Mouse (Mus musculus) neural tube, embryonic 15.5 days (tissue): Measurements from ENCODE around the gene Rcor3. TPM values are rescaled to one million over a fixed set of nuclear protein-coding genes. Genes with fewer than 3 reads are reported as not detected.

Experiments used
- ATAC-seq: fragments of 200-750 bp; cut with Nextera tagmentation; 2 replicates; pipeline ENCODE4 v1.8.0; 2017; ENCODE audit warnings: mild to moderate bottlenecking, moderate TSS enrichment, moderate library complexity; ENCODE audit not compliant: low FRiP score
- H3K27ac ChIP-seq: fragments of 300-500 bp; sonication (generic); replicated peaks from 2 replicates; pipeline ENCODE4 v1.5.1; 2015; ENCODE audit warnings: mild to moderate bottlenecking, inconsistent platforms
- H3K27me3 ChIP-seq: fragments of 300-500 bp; sonication (generic); replicated peaks from 2 replicates; pipeline ENCODE4 v1.6.1; 2015; ENCODE audit warnings: inconsistent platforms
- H3K36me3 ChIP-seq: fragments of 300-500 bp; sonication (generic); 2 replicates; pipeline ENCODE4 v1.6.1; 2015; ENCODE audit warnings: inconsistent platforms
- H3K4me1 ChIP-seq: fragments of 300-500 bp; sonication (generic); 2 replicates; pipeline ENCODE4 v1.6.1; 2015; ENCODE audit warnings: inconsistent platforms
- H3K4me2 ChIP-seq: fragments of 300-500 bp; sonication (generic); 2 replicates; pipeline ENCODE4 v1.6.1; 2015; ENCODE audit warnings: inconsistent platforms, mild to moderate bottlenecking, moderate library complexity
- H3K4me3 ChIP-seq: fragments of 300-500 bp; sonication (generic); replicated peaks from 2 replicates; pipeline ENCODE4 v1.5.1; 2015; ENCODE audit warnings: mild to moderate bottlenecking, inconsistent platforms
- H3K9ac ChIP-seq: fragments of 300-500 bp; sonication (generic); replicated peaks from 2 replicates; pipeline ENCODE4 v1.6.1; 2015; ENCODE audit warnings: mild to moderate bottlenecking, inconsistent platforms
- H3K9me3 ChIP-seq: fragments of 300-500 bp; sonication (generic); replicated peaks from 2 replicates; pipeline ENCODE4 v1.6.1; 2016; ENCODE audit warnings: inconsistent platforms
- WGBS: fragments of 180-500 bp; shearing (Covaris S2); methylation state at CpG from one replicate; pipeline ENCODE4 v1.1.7; 2015; ENCODE audit warnings: mixed read lengths; 5-methylcytosine and 5-hydroxymethylcytosine counted together
- polyA plus RNA-seq: library from polyadenylated mRNA; unstranded; fragments of >200 nt; fragmentation: Nextera tagmentation; extraction: Ambion mirVana; gene quantifications from 2 replicates; pipeline ENCODE4 v1.2.1, GENCODE M21; 2015

Gene Rcor3
- polyA plus RNA-seq, 1 experiment from 2014 or later, result 38.3 TPM

DNA sequence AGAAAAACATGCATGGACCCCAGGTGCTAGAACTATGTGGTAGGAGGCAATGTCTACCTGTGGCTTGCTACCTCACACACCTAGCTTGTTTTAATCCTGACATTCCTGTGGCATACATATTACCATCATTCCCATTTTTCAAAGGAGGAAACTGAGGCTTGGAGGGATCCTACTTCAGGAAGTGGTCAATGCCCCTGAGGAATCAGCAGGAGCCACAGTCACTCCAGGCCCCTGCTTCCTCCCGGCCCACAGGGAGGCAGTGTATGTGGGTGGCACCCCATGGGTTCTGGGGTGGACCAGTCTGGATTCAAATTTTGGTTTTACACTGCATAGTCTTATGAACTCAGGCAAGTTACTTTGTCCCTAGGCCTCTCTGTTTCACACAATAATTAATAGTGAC, 58.7 kb downstream of the Rcor3 start:
- no peak for ATAC-seq
- H3K27me3 ChIP-seq, result no peaks in the 10 kb centered on the region
- H3K27ac ChIP-seq, result no peak overlapping the region
- no peak overlapping the region for H3K4me2 ChIP-seq
- H3K9ac ChIP-seq, result no peak overlapping the region
- WGBS, result 91% methylated on average over 1 of the region's 1 CpGs
- no peak overlapping the region for H3K4me3 ChIP-seq
- H3K36me3 ChIP-seq, result no peaks in the 10 kb centered on the region
- 0 out of 2 replicates have a peak, but pooled peaks cover 3% of the 10 kb centered on the region for H3K4me1 ChIP-seq
- no peaks in the 10 kb centered on the region for H3K9me3 ChIP-seq

DNA sequence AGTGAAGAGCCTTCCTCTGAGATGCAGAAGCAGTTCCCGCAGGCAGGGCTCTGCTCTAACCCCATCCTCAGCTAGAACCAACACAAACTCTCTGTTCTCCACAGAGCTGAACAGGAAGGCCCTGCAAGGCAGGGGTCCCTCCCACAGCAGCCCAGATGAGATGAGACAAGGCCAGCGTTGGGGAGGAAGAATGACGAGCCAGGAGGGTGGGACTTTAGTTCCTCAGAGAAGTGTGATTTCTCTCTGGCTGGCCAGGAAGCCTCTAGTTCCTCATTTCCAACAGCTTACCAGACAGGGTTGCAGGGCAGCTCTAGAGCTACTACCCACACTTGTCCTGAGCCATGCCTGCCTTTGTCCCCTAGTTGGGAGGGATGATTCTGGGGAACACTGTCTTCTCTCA, 59.5 kb downstream of the Rcor3 start:
- H3K36me3 ChIP-seq, result no peaks in the 10 kb centered on the region
- no peak overlapping the region for H3K4me2 ChIP-seq
- ATAC-seq, result no peak
- H3K4me3 ChIP-seq, result no peak overlapping the region
- 62% methylated on average over 3 of the region's 3 CpGs for WGBS
- H3K4me1 ChIP-seq, result 0 out of 2 replicates have a peak, but pooled peaks cover 3% of the 10 kb centered on the region
- no peak overlapping the region for H3K9ac ChIP-seq
- H3K27ac ChIP-seq, result 0 out of 2 replicates have a peak overlapping the region, but pooled peaks have one; percentile 23
- no peaks in the 10 kb centered on the region for H3K27me3 ChIP-seq
- no peaks in the 10 kb centered on the region for H3K9me3 ChIP-seq

DNA sequence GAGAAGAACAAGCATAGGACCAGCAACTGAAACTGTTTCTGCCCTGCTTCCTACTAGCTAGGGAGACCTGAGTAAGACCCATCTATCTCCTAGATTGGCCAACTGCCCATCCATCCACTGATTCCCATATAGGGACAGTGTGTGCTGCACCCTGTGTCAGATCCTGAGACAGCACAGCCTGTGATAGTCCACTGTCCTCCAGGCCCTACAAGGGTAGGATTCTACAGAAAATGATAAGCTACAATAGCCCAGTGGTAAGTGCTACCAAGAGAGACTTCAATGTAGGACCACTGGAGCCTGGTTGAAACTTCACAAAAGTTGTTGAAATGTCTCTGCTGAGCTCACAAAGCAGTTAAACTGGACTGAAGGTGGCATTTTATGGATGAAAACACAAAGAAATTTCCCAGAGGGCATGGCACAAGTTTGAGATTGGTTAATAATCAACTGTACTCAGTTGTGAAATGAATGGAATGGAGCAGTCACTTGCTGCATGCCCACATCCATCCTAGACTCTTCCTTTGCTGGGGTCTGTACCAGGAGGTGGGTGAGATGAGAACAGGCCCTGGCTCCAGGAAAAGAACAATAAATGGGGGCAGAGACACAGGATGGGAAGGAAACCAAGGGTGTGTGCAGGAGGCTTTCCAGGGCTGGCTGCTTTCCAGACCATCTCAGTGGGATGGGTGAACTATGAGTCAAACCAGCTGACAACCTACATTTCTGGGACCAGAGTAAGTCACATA, 60.9 kb downstream of the Rcor3 start:
- Histone ChIP-seq H3K36me3 (no peaks in the 10 kb centered on the region), H3K27ac (no peak overlapping the region), H3K27me3 (no peaks in the 10 kb centered on the region), H3K4me1 (0 out of 2 replicates have a peak, but pooled peaks cover 3% of the 10 kb centered on the region), H3K9me3 (no peaks in the 10 kb centered on the region), H3K4me3 (no peak overlapping the region), H3K9ac (no peak overlapping the region), H3K4me2 (no peak overlapping the region)
- no peak for ATAC-seq

GRCm38 (mm10) chr1:192076101-192076500, 61.8 kb downstream of the Rcor3 start:
- Histone ChIP-seq H3K27ac (no peak overlapping the region), H3K27me3 (no peaks in the 10 kb centered on the region), H3K36me3 (no peaks in the 10 kb centered on the region), H3K4me3 (no peak overlapping the region), H3K4me1 (0 out of 2 replicates have a peak, but pooled peaks cover 7% of the 10 kb centered on the region), H3K9me3 (no peaks in the 10 kb centered on the region), H3K4me2 (no peak overlapping the region), H3K9ac (no peak overlapping the region)
- 87% methylated on average over 4 of the region's 4 CpGs for WGBS
- ATAC-seq, result no peak

- no peak for ATAC-seq
- Histone ChIP-seq H3K4me1 (peaks cover 18% of the 10 kb centered on the region), H3K4me2 (no peak overlapping the region), H3K27ac (no peak overlapping the region), H3K27me3 (no peaks in the 10 kb centered on the region), H3K36me3 (no peaks in the 10 kb centered on the region), H3K9ac (no peak overlapping the region), H3K4me3 (no peak overlapping the region), H3K9me3 (no peaks in the 10 kb centered on the region)
- 80% methylated on average over 1 of the region's 1 CpGs for WGBS
Measured at GRCm38 (mm10) chr1:192074824-192075223, 63.0 kb downstream of the Rcor3 start.

DNA sequence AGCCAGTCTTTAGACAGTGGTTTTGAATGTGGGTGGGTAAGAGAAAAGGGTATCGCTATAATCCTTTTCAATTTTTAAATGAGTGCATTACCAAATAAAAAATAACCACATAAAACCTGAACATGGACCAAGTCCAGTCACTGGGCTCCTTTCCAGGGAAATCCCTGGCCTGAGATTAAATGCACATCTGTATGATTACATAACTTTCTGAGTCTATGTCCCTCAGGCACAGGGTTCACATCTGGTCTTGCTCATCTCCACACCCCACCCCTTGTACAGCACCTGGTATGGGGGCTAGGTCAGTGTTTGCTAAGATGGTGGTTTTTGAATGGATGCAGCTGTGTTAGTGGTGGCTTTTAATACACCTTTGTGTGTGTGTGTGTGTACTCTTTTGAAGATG, 65.4 kb downstream of the Rcor3 start:
- H3K36me3 ChIP-seq, result no peaks in the 10 kb centered on the region
- H3K4me1 ChIP-seq, result peaks cover 18% of the 10 kb centered on the region
- no peak for ATAC-seq
- no peak overlapping the region for H3K9ac ChIP-seq
- H3K27me3 ChIP-seq, result no peaks in the 10 kb centered on the region
- H3K4me2 ChIP-seq, result no peak overlapping the region
- H3K4me3 ChIP-seq, result no peak overlapping the region
- H3K9me3 ChIP-seq, result no peaks in the 10 kb centered on the region
- 65% methylated on average over 1 of the region's 1 CpGs for WGBS
- no peak overlapping the region for H3K27ac ChIP-seq

DNA sequence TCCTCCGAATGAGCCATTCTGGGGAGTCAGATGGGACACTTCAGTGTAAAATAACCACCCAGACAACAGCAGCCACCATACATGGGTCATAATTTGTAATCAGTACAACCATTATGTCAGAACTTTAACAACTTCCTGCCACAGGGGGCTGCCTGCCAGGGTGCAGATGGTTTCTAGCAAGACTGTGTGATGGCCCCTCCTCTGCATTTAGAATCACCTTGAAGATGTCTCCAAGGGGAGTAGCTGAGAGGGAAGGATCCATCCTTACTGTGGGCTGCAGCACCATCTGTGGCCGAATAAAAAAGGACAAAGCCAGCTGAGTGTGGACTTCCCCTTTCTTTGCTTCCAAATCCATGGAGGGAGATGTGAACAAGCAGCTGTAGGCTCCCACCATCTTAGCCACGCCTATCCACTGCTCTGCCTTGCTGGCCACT, 67.2 kb downstream of the Rcor3 start:
- H3K4me2 ChIP-seq, result 0 out of 2 replicates have a peak overlapping the region, but pooled peaks have one; percentile 32
- H3K4me3 ChIP-seq, result no peak overlapping the region
- H3K27ac ChIP-seq, result 0 out of 2 replicates have a peak overlapping the region, but pooled peaks have one; percentile 37
- H3K4me1 ChIP-seq, result peaks cover 18% of the 10 kb centered on the region
- 51% methylated on average over 3 of the region's 3 CpGs for WGBS
- H3K36me3 ChIP-seq, result no peaks in the 10 kb centered on the region
- ATAC-seq, result peak; percentile 41; the same call in 1 of the 2 replicates
- no peak overlapping the region for H3K9ac ChIP-seq
- no peaks in the 10 kb centered on the region for H3K9me3 ChIP-seq
- H3K27me3 ChIP-seq, result no peaks in the 10 kb centered on the region

- Histone ChIP-seq H3K9ac (no peak overlapping the region), H3K27me3 (no peaks in the 10 kb centered on the region), H3K9me3 (no peaks in the 10 kb centered on the region), H3K4me2 (peak overlapping the region; percentile 32; the same call in 1 of the 2 replicates), H3K27ac (peak overlapping the region; percentile 37; the same call in 1 of the 2 replicates), H3K4me3 (no peak overlapping the region), H3K4me1 (peaks cover 18% of the 10 kb centered on the region), H3K36me3 (no peaks in the 10 kb centered on the region)
- ATAC-seq, result peak; percentile 21; the same call in 1 of the 2 replicates
- 41% methylated on average over 13 of the region's 13 CpGs for WGBS
Measured at GRCm38 (mm10) chr1:192069971-192070591, 67.8 kb downstream of the Rcor3 start.

DNA sequence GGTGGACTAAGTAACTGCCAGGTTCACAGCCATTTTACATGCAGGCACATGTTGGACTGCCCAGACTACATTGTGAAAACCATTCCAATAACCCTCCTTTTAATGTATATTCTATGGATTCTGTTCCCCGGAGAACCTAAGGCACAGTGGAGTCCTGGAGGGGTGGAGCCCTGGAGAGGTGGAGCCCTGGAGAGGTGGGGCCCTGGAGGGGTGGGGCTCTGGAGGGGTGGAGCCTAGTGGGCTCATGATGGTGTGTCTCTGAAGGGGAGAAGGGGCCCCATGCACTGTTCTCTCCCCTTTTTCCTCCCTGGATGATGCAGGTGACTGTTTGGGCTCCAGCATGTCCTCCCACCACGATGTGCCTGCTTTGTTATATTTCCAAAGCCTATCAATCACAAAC, 69.7 kb downstream of the Rcor3 start:
- H3K36me3 ChIP-seq, result no peaks in the 10 kb centered on the region
- no peak for ATAC-seq
- WGBS, result 53% methylated on average over 2 of the region's 2 CpGs
- no peak overlapping the region for H3K9ac ChIP-seq
- H3K27me3 ChIP-seq, result no peaks in the 10 kb centered on the region
- no peak overlapping the region for H3K27ac ChIP-seq
- no peak overlapping the region for H3K4me2 ChIP-seq
- H3K4me1 ChIP-seq, result peaks cover 16% of the 10 kb centered on the region
- no peaks in the 10 kb centered on the region for H3K9me3 ChIP-seq
- H3K4me3 ChIP-seq, result no peak overlapping the region

DNA sequence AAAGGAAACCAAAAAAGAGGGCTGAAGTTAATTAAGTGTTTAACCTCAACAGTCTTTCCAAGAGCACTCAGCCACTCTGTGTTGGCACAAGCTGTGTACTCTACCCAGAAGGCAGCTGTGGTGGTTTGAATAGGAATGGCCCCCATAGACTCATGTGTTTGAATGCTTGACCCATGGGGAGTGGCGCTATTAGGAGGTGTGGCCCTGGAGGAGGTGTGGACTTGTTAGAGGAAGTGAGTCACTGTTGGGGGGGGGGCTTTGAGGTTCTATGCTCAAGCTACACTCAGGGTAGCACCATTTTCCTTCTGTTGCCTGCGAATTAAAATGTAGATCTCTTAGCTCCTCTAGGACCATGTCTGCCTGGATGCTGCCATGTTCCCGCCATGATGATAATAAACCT, 70.9 kb downstream of the Rcor3 start:
- WGBS, result 96% methylated on average over 3 of the region's 3 CpGs
- no peaks in the 10 kb centered on the region for H3K36me3 ChIP-seq
- ATAC-seq, result no peak
- no peak overlapping the region for H3K27ac ChIP-seq
- H3K27me3 ChIP-seq, result no peaks in the 10 kb centered on the region
- no peak overlapping the region for H3K9ac ChIP-seq
- peaks cover 16% of the 10 kb centered on the region for H3K4me1 ChIP-seq
- no peak overlapping the region for H3K4me2 ChIP-seq
- H3K9me3 ChIP-seq, result no peaks in the 10 kb centered on the region
- no peak overlapping the region for H3K4me3 ChIP-seq

DNA sequence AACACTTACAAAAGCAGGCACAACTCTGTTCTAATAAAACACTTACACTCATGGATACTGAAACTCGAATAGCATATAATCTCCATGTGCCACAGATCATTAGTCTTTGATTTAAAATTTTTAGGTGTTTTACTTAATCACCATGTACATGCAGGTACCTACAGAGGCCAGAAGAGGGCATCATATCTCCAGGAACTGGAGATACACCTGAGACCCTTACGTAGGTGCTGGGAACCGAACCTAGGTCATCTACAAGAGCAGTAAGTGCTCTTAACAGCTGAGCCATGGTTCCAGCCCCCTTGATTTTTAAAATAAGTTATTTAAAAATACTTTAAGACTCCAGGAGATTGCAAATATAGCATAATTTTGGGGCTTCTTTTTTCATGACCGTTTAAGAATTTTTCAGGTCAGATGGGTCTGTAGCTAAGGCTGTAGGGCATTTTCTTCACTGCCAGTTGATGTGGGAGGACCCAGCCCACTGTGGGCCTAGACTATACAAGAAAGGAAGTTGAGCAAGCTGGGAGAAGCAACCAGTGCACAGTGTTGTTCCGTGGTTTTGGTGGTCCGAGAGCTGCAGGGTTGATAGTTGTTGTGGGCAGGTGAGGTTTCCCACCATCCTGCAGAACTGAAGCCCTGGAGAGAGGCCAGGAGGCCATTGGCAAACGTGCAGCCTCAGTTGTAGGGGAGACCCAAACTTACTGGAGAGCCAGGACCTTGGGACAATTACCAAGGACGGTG, 74.5 kb downstream of the Rcor3 start:
- Histone ChIP-seq H3K9me3 (no peaks in the 10 kb centered on the region), H3K27me3 (no peaks in the 10 kb centered on the region), H3K27ac (no peak overlapping the region), H3K36me3 (no peaks in the 10 kb centered on the region), H3K4me2 (no peak overlapping the region), H3K4me3 (no peak overlapping the region), H3K4me1 (no peaks in the 10 kb centered on the region), H3K9ac (no peak overlapping the region)
- no peak for ATAC-seq
- 92% methylated on average over 8 of the region's 8 CpGs for WGBS
